Mouse (Mus musculus) brain, embryonic 14.5 days (tissue): ENCODE data around the gene Crtac1.

ENCODE experiments used
- CTCF ChIP-seq: fragments of 200-500 bp; IDR thresholded peaks from 2 replicates; pipeline ENCODE4 v1.5.1; 2012; ENCODE audit warnings: inconsistent platforms, mild to moderate bottlenecking, moderate library complexity, borderline replicate concordance; ENCODE audit not compliant: insufficient read depth, insufficient read length; ENCODE audit errors: extremely low read depth
- POLR2A ChIP-seq: fragments of 200-500 bp; IDR thresholded peaks from 2 replicates; pipeline ENCODE4 v1.6.1; 2012; ENCODE audit warnings: mild to moderate bottlenecking, inconsistent platforms, borderline replicate concordance; ENCODE audit not compliant: poor library complexity, insufficient read depth, insufficient read length, severe bottlenecking; ENCODE audit errors: extremely low read depth

DNA sequence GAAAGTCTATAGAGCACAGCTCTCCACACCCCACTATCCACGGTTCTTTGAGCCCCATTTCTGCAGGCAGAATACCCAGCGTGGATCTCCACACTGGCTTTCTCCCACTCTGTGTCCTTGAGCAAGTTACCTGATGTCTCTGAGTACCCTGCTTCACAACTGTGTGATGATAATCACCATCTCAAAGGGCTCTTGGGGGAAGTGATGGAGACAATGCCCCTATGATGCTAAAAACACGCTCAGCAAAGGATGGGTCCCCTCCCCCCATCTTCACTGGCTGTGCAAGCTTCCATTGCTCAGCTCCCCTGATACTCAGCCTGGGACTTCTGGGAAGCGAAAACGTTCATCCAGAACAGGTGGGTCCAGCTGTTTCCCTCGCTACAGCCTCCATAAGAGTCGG lies 73.2 kb downstream of the Crtac1 start:
- TF ChIP-seq CTCF (no peak), POLR2A (no peak)
